Mouse (Mus musculus) midbrain, postnatal 0 days (tissue): ENCODE measurements around the gene Wdr41. TPM values are rescaled to one million over a fixed set of nuclear protein-coding genes. Genes with fewer than 3 reads are reported as not detected.

Experiments
- ATAC-seq: fragments of 200-750 bp; cut with Nextera tagmentation; 2 replicates; pipeline ENCODE4 v1.8.0; 2017; ENCODE audit warnings: moderate number of reproducible peaks, mild to moderate bottlenecking, moderate TSS enrichment, moderate library complexity; ENCODE audit not compliant: low FRiP score
- DNase-seq: peaks from one replicate; pipeline ENCODE4 v3.0.0-alpha.2; 2015; ENCODE audit warnings: low spot score
- H3K27ac ChIP-seq: fragments of 300-500 bp; sonication (generic); 2 replicates; pipeline ENCODE4 v1.5.1; 2014; ENCODE audit warnings: low read depth, mild to moderate bottlenecking, low read length, mixed read lengths
- H3K27me3 ChIP-seq: fragments of 300-500 bp; sonication (generic); 2 replicates; pipeline ENCODE4 v1.6.1; 2014; ENCODE audit warnings: low read length, control low read depth, mixed read lengths; ENCODE audit not compliant: insufficient read depth
- H3K36me3 ChIP-seq: fragments of 300-500 bp; sonication (generic); 2 replicates; pipeline ENCODE4 v1.6.1; 2014; ENCODE audit warnings: low read length, control low read depth, mixed read lengths; ENCODE audit not compliant: insufficient read depth
- H3K4me1 ChIP-seq: fragments of 300-500 bp; sonication (generic); 2 replicates; pipeline ENCODE4 v1.6.1; 2014; ENCODE audit warnings: mild to moderate bottlenecking, control low read depth, antibody characterized with exemption, low read length, mixed read lengths; ENCODE audit not compliant: insufficient read depth
- H3K4me2 ChIP-seq: fragments of 300-500 bp; sonication (generic); 2 replicates; pipeline ENCODE4 v1.6.1; 2014; ENCODE audit warnings: low read depth, mild to moderate bottlenecking, low read length, mixed read lengths; ENCODE audit not compliant: poor library complexity, severe bottlenecking
- H3K4me3 ChIP-seq: fragments of 300-500 bp; sonication (generic); 2 replicates; pipeline ENCODE4 v1.5.1; 2014; ENCODE audit warnings: low read depth, mild to moderate bottlenecking, low read length, moderate library complexity
- H3K9ac ChIP-seq: fragments of 300-500 bp; sonication (generic); replicated peaks from 2 replicates; pipeline ENCODE4 v1.6.1; 2014; ENCODE audit warnings: mild to moderate bottlenecking, low read length, moderate library complexity, mixed read lengths; ENCODE audit not compliant: poor library complexity, severe bottlenecking
- H3K9me3 ChIP-seq: fragments of 300-500 bp; sonication (generic); 2 replicates; pipeline ENCODE4 v1.6.1; 2016; ENCODE audit warnings: low read length, control low read depth
- CTCF ChIP-seq: IDR thresholded peaks from 2 replicates; pipeline ENCODE4 v1.5.1; 2016; ENCODE audit warnings: antibody characterized with exemption, mild to moderate bottlenecking
- WGBS: fragments of 180-500 bp; shearing (Covaris S2); extraction: QIAGEN DNeasy Blood & Tissue Kit; methylation state at CpG from one replicate; pipeline ENCODE4 v1.1.7; 2014; 5-methylcytosine and 5-hydroxymethylcytosine counted together
- polyA plus RNA-seq: library from polyadenylated mRNA; unstranded; fragments of >200 nt; fragmentation: Nextera tagmentation; extraction: Ambion mirVana; gene quantifications from 2 replicates; pipeline ENCODE4 v1.2.1, GENCODE M21; 2015
- total RNA-seq: library from RNA; depleted of rRNA; stranded (reverse); fragments of >200 nt; gene quantifications from 2 replicates; pipeline ENCODE4 v1.2.3, GENCODE M21; 2014; rRNA removed

Gene Wdr41
- total and polyA plus RNA-seq, 2 experiments from 2014 or later = 26.9 to 27.8 TPM

GRCm38 (mm10) chr13:95058885-95059284 lies 82.7 kb downstream of the Wdr41 start:
- H3K36me3 ChIP-seq = no peaks in the 10 kb centered on the region
- no peak overlapping the region for H3K4me3 ChIP-seq
- 90% methylated on average over 4 of the region's 4 CpGs for WGBS
- no peak overlapping the region for H3K4me2 ChIP-seq
- DNase-seq (no peak), ATAC-seq (no peak)
- no peaks in the 10 kb centered on the region; the same call in 1 of the 2 replicates for H3K27me3 ChIP-seq
- H3K27ac ChIP-seq = no peak overlapping the region
- TF ChIP-seq CTCF = no peak
- no peaks in the 10 kb centered on the region for H3K4me1 ChIP-seq
- no peaks in the 10 kb centered on the region for H3K9me3 ChIP-seq
- H3K9ac ChIP-seq = no peak overlapping the region

DNA sequence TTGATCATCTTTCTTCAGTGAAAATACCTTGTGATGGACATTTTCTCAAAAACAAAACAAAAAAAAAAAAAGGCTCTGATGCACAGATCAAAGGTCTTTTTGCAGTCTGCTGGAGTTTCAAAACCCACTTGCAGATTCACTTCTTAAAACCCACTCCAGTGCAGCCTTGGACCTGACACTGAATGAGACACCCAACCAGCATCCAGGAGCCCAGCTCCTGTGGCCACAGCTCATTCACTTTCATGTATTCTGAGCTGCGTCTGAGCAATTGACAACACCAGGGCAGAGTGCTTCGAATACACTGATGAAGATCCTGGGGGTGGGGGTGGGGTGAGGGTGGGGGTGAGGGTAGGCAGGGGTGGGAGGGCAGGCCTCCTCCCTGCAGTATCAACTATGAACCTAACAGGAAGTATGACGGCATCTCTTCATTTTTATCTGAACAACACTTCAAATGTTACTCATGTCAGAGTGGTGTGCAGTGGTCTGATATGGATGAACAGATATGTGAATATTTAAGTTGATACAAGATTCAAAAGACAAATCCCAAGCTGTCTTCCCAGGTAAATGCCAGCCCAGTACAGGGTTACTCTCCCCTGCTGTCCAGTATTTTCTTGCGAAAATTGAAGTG lies 87.4 kb downstream of the Wdr41 start:
- no peak overlapping the region for H3K4me2 ChIP-seq
- WGBS = 59% methylated on average over 4 of the region's 4 CpGs
- no peaks in the 10 kb centered on the region for H3K9me3 ChIP-seq
- no peak for DNase-seq
- ATAC-seq = 0 out of 2 replicates have a peak, but pooled peaks have one; percentile 5
- H3K9ac ChIP-seq = no peak overlapping the region
- no peaks in the 10 kb centered on the region for H3K27me3 ChIP-seq
- TF ChIP-seq CTCF = no peak
- no peaks in the 10 kb centered on the region for H3K36me3 ChIP-seq
- no peak overlapping the region for H3K4me3 ChIP-seq
- no peaks in the 10 kb centered on the region for H3K4me1 ChIP-seq
- H3K27ac ChIP-seq = no peak overlapping the region

DNA sequence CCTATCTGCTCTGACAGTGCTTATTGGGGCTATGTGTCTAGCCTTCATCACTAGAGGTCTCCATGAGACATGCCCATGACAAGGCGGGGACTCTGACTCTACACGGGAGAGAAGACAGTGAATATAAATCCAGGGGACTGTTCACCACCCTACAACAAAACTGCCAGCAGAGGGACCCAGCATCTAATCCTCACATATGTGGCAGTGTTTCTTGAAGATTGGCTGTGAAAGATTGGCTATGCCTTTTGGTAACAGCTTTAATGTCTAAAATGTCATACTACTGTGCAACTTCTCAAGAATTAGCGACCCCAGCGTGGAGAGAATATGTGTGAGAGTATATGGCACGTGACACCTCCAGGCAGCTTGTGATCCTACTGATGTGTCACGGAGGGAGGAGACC lies 91.7 kb downstream of the Wdr41 start:
- no peaks in the 10 kb centered on the region for H3K27me3 ChIP-seq
- 76% methylated on average over 6 of the region's 6 CpGs for WGBS
- DNase-seq (peak; percentile 33), ATAC-seq (no peak)
- no peaks in the 10 kb centered on the region for H3K9me3 ChIP-seq
- no peaks in the 10 kb centered on the region for H3K4me1 ChIP-seq
- peak; percentile 61 for TF ChIP-seq CTCF
- no peak overlapping the region for H3K4me3 ChIP-seq
- no peak overlapping the region for H3K9ac ChIP-seq
- no peaks in the 10 kb centered on the region for H3K36me3 ChIP-seq
- H3K4me2 ChIP-seq = no peak overlapping the region
- H3K27ac ChIP-seq = no peak overlapping the region

DNA sequence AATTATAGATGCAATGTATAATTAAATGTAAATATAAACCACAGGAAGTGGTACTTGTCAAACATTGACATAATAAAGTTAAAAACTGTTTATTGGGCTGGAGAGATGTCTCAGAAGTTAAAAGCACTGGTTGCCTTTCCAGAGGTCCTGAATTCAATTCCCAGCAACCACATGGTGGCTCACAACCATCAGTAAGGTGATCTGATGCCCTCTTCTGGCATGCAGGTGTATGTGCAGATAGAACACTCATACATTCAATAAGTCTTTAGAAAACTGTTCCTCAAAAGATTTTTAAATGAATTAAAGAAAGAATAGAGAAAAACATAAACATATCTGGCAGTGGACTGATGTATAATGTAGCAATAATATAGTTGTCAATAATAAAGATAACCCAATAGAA lies 94.1 kb downstream of the Wdr41 start:
- Histone ChIP-seq H3K4me2 (no peak overlapping the region), H3K9me3 (no peaks in the 10 kb centered on the region), H3K36me3 (no peaks in the 10 kb centered on the region), H3K27ac (no peak overlapping the region), H3K27me3 (no peaks in the 10 kb centered on the region), H3K9ac (no peak overlapping the region), H3K4me1 (no peaks in the 10 kb centered on the region), H3K4me3 (no peak overlapping the region)
- peak; percentile 14; the same call in 1 of the 2 replicates for TF ChIP-seq CTCF
- no peak for DNase-seq
- no peak for ATAC-seq

Other genes with a start within 250 kb of the Wdr41 start
- gene Tbca, start 187.4 kb upstream of the Wdr41 start, total RNA-seq = 162 and 214 TPM in 2 replicates
- 333 and 348 TPM in 2 replicates for gene Tbca, start 187.4 kb upstream of the Wdr41 start, polyA plus RNA-seq
- gene Otp, start 100.7 kb upstream of the Wdr41 start, total RNA-seq = 3.3 and 5.0 TPM in 2 replicates
- gene Otp, start 100.7 kb upstream of the Wdr41 start, polyA plus RNA-seq = 2.4 and 4.5 TPM in 2 replicates